Mouse (Mus musculus) cortical plate, adult 2 months (tissue): ENCODE results near the gene Nell1.

ENCODE experiments used
- CTCF ChIP-seq: fragments of 200-500 bp; IDR thresholded peaks from 2 replicates; pipeline ENCODE4 v1.5.1; 2011; ENCODE audit warnings: mild to moderate bottlenecking, control low read depth, low read length; ENCODE audit not compliant: insufficient read depth; ENCODE audit errors: extremely low read depth
- POLR2A ChIP-seq: fragments of 200-500 bp; IDR thresholded peaks from 2 replicates; pipeline ENCODE4 v1.6.1; 2011; ENCODE audit warnings: mild to moderate bottlenecking, low read length, control low read depth; ENCODE audit not compliant: insufficient read depth; ENCODE audit errors: extremely low read depth

DNA sequence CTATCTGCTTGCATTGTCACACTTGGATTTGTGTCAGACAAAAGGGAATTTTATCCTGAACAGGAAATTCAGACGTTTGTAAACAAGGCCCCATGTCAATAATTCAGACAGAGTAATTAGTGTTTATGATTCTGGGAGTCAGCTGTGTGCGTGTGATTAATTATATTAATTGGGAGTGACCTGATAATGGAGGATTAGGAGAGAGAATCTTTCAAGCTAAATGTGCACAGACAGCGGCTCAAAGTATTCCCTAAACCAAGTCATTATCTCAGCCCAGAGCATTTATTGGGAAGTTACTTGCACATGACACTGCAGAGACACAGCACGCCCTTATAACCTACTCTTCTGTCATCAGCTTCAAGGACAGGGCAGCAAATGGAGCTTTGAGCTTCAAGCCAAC is 697.6 kb downstream of the Nell1 start:
- TF ChIP-seq CTCF (no peak), POLR2A (no peak)
